Mouse (Mus musculus) limb, embryonic 15.5 days (tissue): ENCODE measurements around the gene Fstl4. TPM values are rescaled to one million over a fixed set of nuclear protein-coding genes. Genes with fewer than 3 reads are reported as not detected.

Experiments used
- ATAC-seq: fragments of 200-750 bp; cut with Nextera tagmentation; 2 replicates; pipeline ENCODE4 v1.8.0; 2017; ENCODE audit warnings: low read depth, moderate TSS enrichment; ENCODE audit not compliant: insufficient number of reproducible peaks, low FRiP score, low TSS enrichment
- H3K27ac ChIP-seq: fragments of 300-500 bp; sonication (generic); 2 replicates; pipeline ENCODE4 v1.5.1; 2015; ENCODE audit warnings: moderate library complexity, mild to moderate bottlenecking, inconsistent platforms
- H3K27me3 ChIP-seq: fragments of 300-500 bp; sonication (generic); 2 replicates; pipeline ENCODE4 v1.6.1; 2015; ENCODE audit warnings: inconsistent platforms
- H3K36me3 ChIP-seq: fragments of 300-500 bp; sonication (generic); 2 replicates; pipeline ENCODE4 v1.6.1; 2015; ENCODE audit warnings: inconsistent platforms
- H3K4me1 ChIP-seq: fragments of 300-500 bp; sonication (generic); 2 replicates; pipeline ENCODE4 v1.6.1; 2015; ENCODE audit warnings: inconsistent platforms
- H3K4me2 ChIP-seq: fragments of 300-500 bp; sonication (generic); 2 replicates; pipeline ENCODE4 v1.6.1; 2015; ENCODE audit warnings: mild to moderate bottlenecking, inconsistent platforms
- H3K4me3 ChIP-seq: fragments of 300-500 bp; sonication (generic); 2 replicates; pipeline ENCODE4 v1.5.1; 2015; ENCODE audit warnings: mild to moderate bottlenecking, inconsistent platforms
- H3K9ac ChIP-seq: fragments of 300-500 bp; sonication (generic); 2 replicates; pipeline ENCODE4 v1.6.1; 2015; ENCODE audit warnings: inconsistent platforms
- H3K9me3 ChIP-seq: fragments of 300-500 bp; sonication (generic); 2 replicates; pipeline ENCODE4 v1.6.1; 2016; ENCODE audit warnings: inconsistent platforms
- WGBS: fragments of 180-500 bp; shearing (Covaris S2); methylation state at CpG from one replicate; pipeline ENCODE4 v1.1.7; 2015; 5-methylcytosine and 5-hydroxymethylcytosine counted together
- polyA plus RNA-seq: library from polyadenylated mRNA; unstranded; fragments of >200 nt; fragmentation: Nextera tagmentation; extraction: Ambion mirVana; gene quantifications from 2 replicates; pipeline ENCODE4 v1.2.1, GENCODE M21; 2015

The Fstl4 gene
- polyA plus RNA-seq, 1 experiment from 2014 or later: 2.6 TPM

GRCm38 (mm10) chr11:52875916-52876765 lies 111.7 kb downstream of the Fstl4 start:
- Histone ChIP-seq H3K36me3 (no peaks in the 10 kb centered on the region), H3K4me3 (no peak overlapping the region), H3K4me2 (no peak overlapping the region), H3K9ac (no peak overlapping the region), H3K4me1 (0 out of 2 replicates have a peak, but pooled peaks cover 2% of the 10 kb centered on the region), H3K9me3 (no peaks in the 10 kb centered on the region), H3K27ac (no peak overlapping the region), H3K27me3 (no peaks in the 10 kb centered on the region)
- ATAC-seq: no peak
- WGBS: 88% methylated on average over 19 of the region's 19 CpGs

GRCm38 (mm10) chr11:52877662-52878061 lies 113.2 kb downstream of the Fstl4 start:
- 54% methylated on average over 2 of the region's 2 CpGs for WGBS
- Histone ChIP-seq H3K27me3 (no peaks in the 10 kb centered on the region), H3K4me2 (no peak overlapping the region), H3K27ac (no peak overlapping the region), H3K4me3 (no peak overlapping the region), H3K4me1 (0 out of 2 replicates have a peak, but pooled peaks cover 2% of the 10 kb centered on the region), H3K9me3 (no peaks in the 10 kb centered on the region), H3K9ac (no peak overlapping the region), H3K36me3 (no peaks in the 10 kb centered on the region)
- no peak for ATAC-seq

- Histone ChIP-seq H3K4me2 (no peak overlapping the region), H3K9me3 (no peaks in the 10 kb centered on the region), H3K27ac (no peak overlapping the region), H3K36me3 (no peaks in the 10 kb centered on the region), H3K27me3 (no peaks in the 10 kb centered on the region), H3K4me3 (no peak overlapping the region), H3K4me1 (0 out of 2 replicates have a peak, but pooled peaks cover 2% of the 10 kb centered on the region), H3K9ac (no peak overlapping the region)
- no peak for ATAC-seq
- 88% methylated on average over 2 of the region's 2 CpGs for WGBS
These were observed 115.5 kb downstream of the Fstl4 start for GRCm38 (mm10) chr11:52879958-52880357.

GRCm38 (mm10) chr11:52886559-52887303 lies 122.3 kb downstream of the Fstl4 start:
- peaks cover 10% of the 10 kb centered on the region for H3K4me1 ChIP-seq
- no peak overlapping the region for H3K27ac ChIP-seq
- H3K4me2 ChIP-seq: no peak overlapping the region
- no peaks in the 10 kb centered on the region for H3K9me3 ChIP-seq
- no peak overlapping the region for H3K4me3 ChIP-seq
- no peaks in the 10 kb centered on the region for H3K27me3 ChIP-seq
- no peaks in the 10 kb centered on the region for H3K36me3 ChIP-seq
- no peak for ATAC-seq
- H3K9ac ChIP-seq: no peak overlapping the region
- WGBS: 19% methylated on average over 6 of the region's 6 CpGs

GRCm38 (mm10) chr11:52888150-52888549 lies 123.7 kb downstream of the Fstl4 start:
- H3K27ac ChIP-seq: no peak overlapping the region
- H3K36me3 ChIP-seq: no peaks in the 10 kb centered on the region
- no peaks in the 10 kb centered on the region for H3K27me3 ChIP-seq
- no peak overlapping the region for H3K4me2 ChIP-seq
- H3K9me3 ChIP-seq: no peaks in the 10 kb centered on the region
- peaks cover 10% of the 10 kb centered on the region for H3K4me1 ChIP-seq
- 18% methylated on average over 6 of the region's 6 CpGs for WGBS
- no peak for ATAC-seq
- no peak overlapping the region for H3K9ac ChIP-seq
- H3K4me3 ChIP-seq: no peak overlapping the region

- Histone ChIP-seq H3K27ac (no peak overlapping the region), H3K36me3 (no peaks in the 10 kb centered on the region), H3K9ac (no peak overlapping the region), H3K9me3 (no peaks in the 10 kb centered on the region), H3K4me2 (no peak overlapping the region), H3K4me3 (no peak overlapping the region), H3K27me3 (no peaks in the 10 kb centered on the region), H3K4me1 (peaks cover 10% of the 10 kb centered on the region)
- WGBS: 67% methylated on average over 4 of the region's 4 CpGs
- no peak for ATAC-seq
These were observed 125.1 kb downstream of the Fstl4 start for GRCm38 (mm10) chr11:52889527-52889926.

- no peaks in the 10 kb centered on the region for H3K36me3 ChIP-seq
- no peak overlapping the region for H3K4me3 ChIP-seq
- no peaks in the 10 kb centered on the region for H3K9me3 ChIP-seq
- no peaks in the 10 kb centered on the region for H3K27me3 ChIP-seq
- H3K4me1 ChIP-seq: peaks cover 10% of the 10 kb centered on the region
- no peak for ATAC-seq
- H3K9ac ChIP-seq: no peak overlapping the region
- no peak overlapping the region for H3K27ac ChIP-seq
- WGBS: 76% methylated on average over 7 of the region's 7 CpGs
- H3K4me2 ChIP-seq: no peak overlapping the region
These were observed 125.7 kb downstream of the Fstl4 start for GRCm38 (mm10) chr11:52890156-52890555.

GRCm38 (mm10) chr11:52904101-52904500 lies 139.7 kb downstream of the Fstl4 start:
- Histone ChIP-seq H3K9ac (no peak overlapping the region), H3K27me3 (no peaks in the 10 kb centered on the region), H3K36me3 (no peaks in the 10 kb centered on the region), H3K4me2 (no peak overlapping the region), H3K27ac (no peak overlapping the region), H3K4me1 (no peaks in the 10 kb centered on the region), H3K9me3 (no peaks in the 10 kb centered on the region), H3K4me3 (no peak overlapping the region)
- no peak for ATAC-seq
- WGBS: 83% methylated on average over 5 of the region's 5 CpGs

- WGBS: 49% methylated on average over 7 of the region's 7 CpGs
- Histone ChIP-seq H3K4me2 (no peak overlapping the region), H3K27me3 (no peaks in the 10 kb centered on the region), H3K27ac (no peak overlapping the region), H3K4me1 (no peaks in the 10 kb centered on the region), H3K4me3 (no peak overlapping the region), H3K9me3 (no peaks in the 10 kb centered on the region), H3K36me3 (no peaks in the 10 kb centered on the region), H3K9ac (no peak overlapping the region)
- ATAC-seq: 0 out of 2 replicates have a peak, but pooled peaks have one; percentile 48
These were observed 146.4 kb downstream of the Fstl4 start for GRCm38 (mm10) chr11:52910788-52911187.

GRCm38 (mm10) chr11:52914431-52914830 lies 150.0 kb downstream of the Fstl4 start:
- no peaks in the 10 kb centered on the region for H3K9me3 ChIP-seq
- no peak overlapping the region for H3K27ac ChIP-seq
- 77% methylated on average over 6 of the region's 6 CpGs for WGBS
- H3K4me1 ChIP-seq: peaks cover under 1% of the 10 kb centered on the region; the same call in 1 of the 2 replicates
- H3K9ac ChIP-seq: no peak overlapping the region
- no peak for ATAC-seq
- H3K4me2 ChIP-seq: no peak overlapping the region
- no peak overlapping the region for H3K4me3 ChIP-seq
- no peaks in the 10 kb centered on the region for H3K27me3 ChIP-seq
- H3K36me3 ChIP-seq: no peaks in the 10 kb centered on the region

GRCm38 (mm10) chr11:52915648-52916047 lies 151.2 kb downstream of the Fstl4 start:
- Histone ChIP-seq H3K27me3 (no peaks in the 10 kb centered on the region), H3K36me3 (no peaks in the 10 kb centered on the region), H3K9ac (no peak overlapping the region), H3K4me3 (no peak overlapping the region), H3K4me2 (no peak overlapping the region), H3K4me1 (peaks cover 6% of the 10 kb centered on the region; the same call in 1 of the 2 replicates), H3K9me3 (no peaks in the 10 kb centered on the region), H3K27ac (no peak overlapping the region)
- 81% methylated on average over 2 of the region's 2 CpGs for WGBS
- no peak for ATAC-seq
